Mouse (Mus musculus) MEL (cell line): ENCODE measurements around the gene Clec12a.

Experiments used
- CTCF ChIP-seq, 3 experiments: IDR thresholded peaks in 2 of 3; conservative IDR thresholded peaks in 1 of 3; 2 replicates each; pipeline ENCODE4 v1.5.1; 2011 to 2012; ENCODE audit warnings: low read length in 3 of 3, low read depth in 2 of 3, mild to moderate bottlenecking in 2 of 3, improper control_type of control experiment in 1 of 3, inconsistent platforms in 1 of 3, mixed read lengths in 1 of 3, moderate library complexity in 1 of 3; ENCODE audit not compliant: control insufficient read depth in 1 of 3, insufficient read depth in 1 of 3, poor library complexity in 1 of 3, severe bottlenecking in 1 of 3
- EP300 ChIP-seq, 2 experiments: IDR thresholded peaks; 2 replicates each; pipeline ENCODE4 v1.6.1; 2011; ENCODE audit warnings: improper control_type of control experiment in 2 of 2, low read length in 2 of 2, low read depth in 1 of 2, mild to moderate bottlenecking in 1 of 2
- GABPA ChIP-seq: IDR thresholded peaks from 2 replicates; pipeline ENCODE4 v1.6.1; 2012; ENCODE audit warnings: low read depth, mild to moderate bottlenecking, inconsistent platforms, low read length, improper control_type of control experiment, moderate library complexity
- POLR2A ChIP-seq, 2 experiments: IDR thresholded peaks; 2 replicates each; pipeline ENCODE4 v1.6.1; 2011 to 2012; ENCODE audit warnings: low read length in 2 of 2, mild to moderate bottlenecking in 2 of 2, control low read depth in 1 of 2, improper control_type of control experiment in 1 of 2, low read depth in 1 of 2, moderate library complexity in 1 of 2; ENCODE audit not compliant: control insufficient read depth in 1 of 2, insufficient read depth in 1 of 2, poor library complexity in 1 of 2
- POLR2AphosphoS5 ChIP-seq: IDR thresholded peaks from 2 replicates; pipeline ENCODE4 v1.6.1; 2012; ENCODE audit warnings: low read depth, borderline replicate concordance, mild to moderate bottlenecking, inconsistent platforms, low read length, moderate library complexity, mixed read lengths
- RAD21 ChIP-seq: IDR thresholded peaks from 2 replicates; pipeline ENCODE4 v1.6.1; 2011; ENCODE audit warnings: mild to moderate bottlenecking, low read depth, low read length, improper control_type of control experiment
- RCOR1 ChIP-seq: IDR thresholded peaks from 2 replicates; pipeline ENCODE4 v1.6.1; 2012; ENCODE audit warnings: low read depth, mild to moderate bottlenecking, inconsistent platforms, low read length, improper control_type of control experiment
- TAL1 ChIP-seq: IDR thresholded peaks from 2 replicates; pipeline ENCODE4 v1.6.1; 2012; ENCODE audit warnings: mild to moderate bottlenecking, inconsistent platforms, low read length, moderate library complexity, mixed read lengths
- TBP ChIP-seq: IDR thresholded peaks from 2 replicates; pipeline ENCODE4 v1.8.0; 2011; ENCODE audit warnings: low read depth, low read length, improper control_type of control experiment
- USF2 ChIP-seq, 2 experiments: IDR thresholded peaks; 2 replicates each; pipeline ENCODE4 v1.6.1; 2011 to 2012; ENCODE audit warnings: improper control_type of control experiment in 2 of 2, low read length in 2 of 2, borderline replicate concordance in 1 of 2, inconsistent platforms in 1 of 2, low read depth in 1 of 2, mild to moderate bottlenecking in 1 of 2; ENCODE audit not compliant: insufficient read depth in 1 of 2
- ZNF384 ChIP-seq: IDR thresholded peaks from 2 replicates; pipeline ENCODE4 v1.6.1; 2012; ENCODE audit warnings: low read depth, mild to moderate bottlenecking, inconsistent platforms, low read length, improper control_type of control experiment

DNA sequence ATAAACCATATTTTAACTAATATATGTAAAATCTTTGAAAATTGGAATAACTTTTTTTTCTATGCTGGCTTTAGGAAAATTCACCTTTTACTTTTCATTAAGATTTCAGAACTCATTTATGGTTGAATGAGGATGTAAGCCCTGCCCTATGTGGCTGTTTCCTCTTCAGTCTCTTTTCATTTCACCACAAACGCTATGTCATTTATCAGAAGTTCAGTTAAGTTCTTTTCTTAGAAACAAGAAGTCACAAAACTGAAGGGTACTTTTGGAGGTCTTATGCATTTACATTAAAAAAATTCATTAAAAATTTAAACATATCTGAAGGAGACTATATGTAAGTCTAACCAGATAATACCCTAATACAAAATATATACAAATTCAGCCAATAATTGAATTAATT, 26.8 kb upstream of the Clec12a start:
- TF ChIP-seq GABPA: no peak
- TF ChIP-seq CTCF (IDR thresholded peaks at IDR 0.05 in 2 of 3, conservative IDR thresholded peaks at IDR 0.05 in 1 of 3; ENCODE audit: control insufficient read depth in 1 of 3, insufficient read depth in 1 of 3, low read depth in 2 of 3, low read length in 3 of 3, poor library complexity in 1 of 3, severe bottlenecking in 1 of 3): no peak
- no peak for TF ChIP-seq TBP
- TF ChIP-seq TAL1: no peak
- no peak for TF ChIP-seq POLR2AphosphoS5
- TF ChIP-seq RCOR1: no peak
- TF ChIP-seq RAD21: no peak
- peak; percentile 64 to 87; a peak in 3 of 4 replicates for TF ChIP-seq EP300 (IDR thresholded peaks at IDR 0.05; ENCODE audit: low read depth in 1 of 2, low read length in 2 of 2)
- TF ChIP-seq POLR2A (IDR thresholded peaks at IDR 0.05; ENCODE audit: control insufficient read depth in 1 of 2, insufficient read depth in 1 of 2, low read depth in 1 of 2, low read length in 2 of 2, poor library complexity in 1 of 2): no peak
- 0 out of 2 replicates have a peak, but pooled peaks have one; percentile 10 for TF ChIP-seq ZNF384
- TF ChIP-seq USF2 (IDR thresholded peaks at IDR 0.05; ENCODE audit: borderline replicate concordance in 1 of 2, insufficient read depth in 1 of 2, low read depth in 1 of 2, low read length in 2 of 2): no peak
